Mouse (Mus musculus) heart, embryonic 16.5 days (tissue): Measurements from ENCODE around the gene Cnn3. TPM values are rescaled to one million over a fixed set of nuclear protein-coding genes. Genes with fewer than 3 reads are reported as not detected.

ENCODE experiments used
- ATAC-seq: fragments of 200-750 bp; cut with Nextera tagmentation; replicated peaks from 2 replicates; pipeline ENCODE4 v1.8.0; 2017; ENCODE audit warnings: moderate number of reproducible peaks; ENCODE audit not compliant: insufficient read depth, low FRiP score; ENCODE audit errors: extremely low read depth
- H3K27ac ChIP-seq: fragments of 300-500 bp; sonication (generic); 2 replicates; pipeline ENCODE4 v1.5.1; 2014; ENCODE audit warnings: mild to moderate bottlenecking, low read length, control low read depth, moderate library complexity
- H3K27me3 ChIP-seq: fragments of 300-500 bp; sonication (generic); 2 replicates; pipeline ENCODE4 v1.6.1; 2014; ENCODE audit warnings: low read length, mixed read lengths; ENCODE audit not compliant: control insufficient read depth, insufficient read depth
- H3K36me3 ChIP-seq: fragments of 300-500 bp; sonication (generic); 2 replicates; pipeline ENCODE4 v1.6.1; 2014; ENCODE audit not compliant: control insufficient read depth, insufficient read depth
- H3K4me1 ChIP-seq: fragments of 300-500 bp; sonication (generic); 2 replicates; pipeline ENCODE4 v1.6.1; 2014; ENCODE audit warnings: low read length, mixed read lengths; ENCODE audit not compliant: control insufficient read depth, insufficient read depth
- H3K4me2 ChIP-seq: fragments of 300-500 bp; sonication (generic); 2 replicates; pipeline ENCODE4 v1.6.1; 2014; ENCODE audit warnings: low read depth, mild to moderate bottlenecking, control low read depth, low read length
- H3K4me3 ChIP-seq: fragments of 300-500 bp; sonication (generic); 2 replicates; pipeline ENCODE4 v1.5.1; 2014; ENCODE audit warnings: mild to moderate bottlenecking, control low read depth, low read length
- H3K9ac ChIP-seq: fragments of 300-500 bp; sonication (generic); 2 replicates; pipeline ENCODE4 v1.6.1; 2014; ENCODE audit warnings: low read length, control low read depth
- H3K9me3 ChIP-seq: fragments of 300-500 bp; sonication (generic); replicated peaks from 2 replicates; pipeline ENCODE4 v1.6.1; 2016; ENCODE audit warnings: low read length; ENCODE audit not compliant: control insufficient read depth
- WGBS: fragments of 180-500 bp; shearing (Covaris S2); extraction: QIAGEN DNeasy Blood & Tissue Kit; methylation state at CpG from one replicate; pipeline ENCODE4 v1.1.7; 2014; 5-methylcytosine and 5-hydroxymethylcytosine counted together
- polyA plus RNA-seq: library from polyadenylated mRNA; unstranded; fragments of >200 nt; fragmentation: Nextera tagmentation; extraction: Ambion mirVana; gene quantifications from 2 replicates; pipeline ENCODE4 v1.2.1, GENCODE M21; 2015

Cnn3 gene
- polyA plus RNA-seq = 370 and 406 TPM in 2 replicates

DNA sequence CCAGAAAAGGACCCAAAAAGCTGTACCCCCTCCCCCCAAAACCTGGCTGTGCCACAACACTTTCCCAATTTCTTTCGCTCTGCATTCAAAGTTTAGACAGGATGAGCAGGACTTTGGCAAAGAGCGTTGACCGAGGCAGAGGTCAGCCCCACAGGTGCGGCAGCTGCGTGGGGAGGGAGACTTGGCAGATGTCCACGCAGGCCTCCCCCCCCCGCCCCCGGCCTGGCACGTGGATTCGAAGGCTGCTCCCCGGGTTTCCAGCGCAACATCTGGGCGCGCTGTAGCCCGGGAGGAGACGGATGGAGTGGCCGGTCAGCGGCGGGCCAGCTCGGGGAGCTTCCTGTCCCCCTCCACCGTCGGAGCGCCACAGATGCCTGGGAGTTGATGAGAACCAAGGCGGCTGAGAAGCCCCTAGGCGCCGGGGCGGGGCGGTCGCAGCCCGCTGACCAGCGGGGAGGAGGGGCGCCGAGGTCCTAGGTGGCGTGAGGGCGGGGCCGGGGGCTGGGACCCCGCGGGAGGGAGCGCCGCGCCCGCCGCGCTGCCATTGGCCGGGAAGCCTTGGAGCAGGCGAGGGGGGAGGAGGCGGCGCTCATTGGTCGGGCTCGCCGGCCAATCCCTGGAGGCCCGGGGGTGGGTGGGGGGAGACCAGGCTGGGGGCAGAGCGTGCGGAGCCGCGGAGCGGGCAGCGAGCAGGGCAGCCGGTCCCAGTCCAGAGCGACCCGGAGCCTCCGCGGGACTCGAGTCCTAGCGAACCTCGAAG lies at the start of gene Cnn3:
TSS of gene Cnn3 (plus strand) at position 637 of the 760 bp plus-strand sequence.
- WGBS = under 1% methylated on average over 64 of the region's 66 CpGs
- peak; percentile 90 for ATAC-seq
- peak within 1 kb of the TSS; percentile 60 for H3K4me3 ChIP-seq
- H3K9ac ChIP-seq = peak within 1 kb of the TSS; percentile 97
- peaks cover 30% of the 10 kb centered on the region for H3K4me1 ChIP-seq
- no peaks in the 10 kb centered on the region for H3K9me3 ChIP-seq
- no peaks in the 10 kb centered on the region for H3K36me3 ChIP-seq
- H3K27me3 ChIP-seq = no peaks in the 10 kb centered on the region
- peak within 1 kb of the TSS; percentile 76 for H3K4me2 ChIP-seq
- peak within 1 kb of the TSS; percentile 98 for H3K27ac ChIP-seq

DNA sequence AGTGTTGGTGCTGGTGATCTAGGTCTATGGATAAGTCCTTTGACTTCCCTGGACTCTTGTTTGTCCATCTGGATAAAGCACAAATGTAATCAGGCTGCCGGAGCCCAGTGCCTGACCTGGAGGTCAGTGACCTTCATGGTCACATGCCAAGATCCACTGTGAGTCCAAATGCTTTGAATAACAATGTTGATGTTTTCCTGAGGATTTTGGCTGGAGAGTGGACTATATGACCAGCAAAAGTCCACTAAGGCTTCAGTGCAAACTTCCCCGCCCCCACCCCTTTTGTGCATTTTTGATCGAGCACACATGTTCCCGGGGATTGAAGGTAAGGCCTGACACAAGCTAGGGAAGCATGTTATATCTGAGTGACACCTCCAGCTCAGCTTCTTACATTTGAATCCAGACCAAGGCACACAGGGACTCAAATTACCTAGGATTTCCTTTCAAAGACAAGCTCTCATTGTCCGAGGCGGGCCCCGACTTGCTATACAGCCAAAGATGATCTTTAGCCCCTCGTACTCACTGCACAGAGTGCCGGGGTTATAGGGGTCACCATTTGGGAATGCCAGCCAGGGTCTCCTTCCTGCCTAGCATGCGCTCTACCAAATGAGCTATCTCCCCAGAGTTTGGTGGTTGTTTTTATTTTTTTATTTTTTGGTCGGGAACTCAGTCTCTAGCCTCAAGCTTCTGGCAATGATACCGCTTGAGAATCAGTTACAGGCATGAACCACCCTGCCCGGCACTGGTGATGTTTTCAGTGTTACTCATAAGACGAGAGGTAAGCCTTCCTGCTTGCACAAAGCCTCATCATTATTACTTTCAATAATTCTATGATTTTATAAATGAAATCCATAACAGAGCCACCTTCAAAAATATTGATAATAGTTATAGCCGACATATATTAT lies 47.3 kb upstream of the Cnn3 start:
- Histone ChIP-seq H3K36me3 (no peaks in the 10 kb centered on the region), H3K4me1 (peaks cover 5% of the 10 kb centered on the region), H3K9me3 (no peaks in the 10 kb centered on the region), H3K27me3 (no peaks in the 10 kb centered on the region), H3K9ac (no peak overlapping the region), H3K4me2 (no peak overlapping the region), H3K27ac (no peak overlapping the region; the same call in 1 of the 2 replicates), H3K4me3 (no peak overlapping the region)
- 70% methylated on average over 15 of the region's 15 CpGs for WGBS
- ATAC-seq = no peak

DNA sequence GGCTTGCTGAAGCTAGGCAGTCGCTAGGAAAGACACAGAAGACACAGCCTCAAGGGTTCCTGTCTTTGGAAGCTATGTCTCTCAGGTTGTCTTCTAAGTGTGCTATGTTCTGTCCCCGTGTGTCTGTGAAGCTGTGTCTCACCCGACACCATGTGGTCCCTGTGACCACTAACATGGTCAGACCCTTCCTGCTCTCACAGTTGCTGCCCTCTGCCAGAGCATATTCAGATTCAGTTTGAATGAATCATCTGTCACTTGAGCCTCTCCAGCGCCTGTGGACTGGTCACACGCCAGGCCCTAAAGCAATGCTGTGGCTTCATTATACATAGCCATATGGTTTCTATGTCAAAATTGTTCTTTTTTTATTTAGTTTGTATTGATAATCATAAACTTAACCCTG lies 46.6 kb upstream of the Cnn3 start:
- WGBS = 67% methylated on average over 5 of the region's 5 CpGs
- Histone ChIP-seq H3K9ac (no peak overlapping the region), H3K4me3 (no peak overlapping the region), H3K36me3 (no peaks in the 10 kb centered on the region), H3K27me3 (no peaks in the 10 kb centered on the region), H3K4me1 (peaks cover 3% of the 10 kb centered on the region; the same call in 1 of the 2 replicates), H3K4me2 (no peak overlapping the region), H3K9me3 (no peaks in the 10 kb centered on the region), H3K27ac (no peak overlapping the region)
- ATAC-seq = no peak

DNA sequence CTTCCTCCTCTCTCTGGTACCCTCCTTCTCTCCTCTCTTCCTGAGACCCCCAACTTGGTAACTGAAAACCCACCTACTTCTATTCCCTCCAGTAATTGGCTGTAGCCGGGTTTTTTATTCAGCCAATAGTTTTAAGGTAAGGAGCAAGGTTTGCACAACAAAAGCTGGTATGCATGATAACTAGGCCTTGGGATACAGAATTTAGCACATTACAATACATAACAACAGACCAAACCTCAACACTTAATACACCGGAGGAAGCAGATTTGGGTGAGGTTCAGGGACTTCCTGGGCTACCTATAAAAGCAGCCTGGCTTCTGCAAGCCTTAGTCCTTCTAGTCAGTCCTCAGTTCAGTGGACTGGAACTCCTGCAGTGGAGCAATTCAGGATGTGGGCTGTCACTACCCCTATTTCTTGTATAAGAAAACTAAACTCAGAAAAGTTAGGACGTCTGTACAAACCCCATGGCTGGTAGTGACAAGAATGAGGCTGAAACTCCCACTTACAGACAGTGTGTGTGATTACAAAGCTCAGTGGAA lies 38.8 kb upstream of the Cnn3 start:
- Histone ChIP-seq H3K27me3 (no peaks in the 10 kb centered on the region), H3K4me3 (no peak overlapping the region), H3K4me2 (no peak overlapping the region), H3K4me1 (peaks cover 8% of the 10 kb centered on the region; the same call in 1 of the 2 replicates), H3K9ac (no peak overlapping the region), H3K27ac (no peak overlapping the region), H3K9me3 (no peaks in the 10 kb centered on the region), H3K36me3 (no peaks in the 10 kb centered on the region)
- no peak for ATAC-seq
- WGBS = 73% methylated on average over 3 of the region's 3 CpGs

DNA sequence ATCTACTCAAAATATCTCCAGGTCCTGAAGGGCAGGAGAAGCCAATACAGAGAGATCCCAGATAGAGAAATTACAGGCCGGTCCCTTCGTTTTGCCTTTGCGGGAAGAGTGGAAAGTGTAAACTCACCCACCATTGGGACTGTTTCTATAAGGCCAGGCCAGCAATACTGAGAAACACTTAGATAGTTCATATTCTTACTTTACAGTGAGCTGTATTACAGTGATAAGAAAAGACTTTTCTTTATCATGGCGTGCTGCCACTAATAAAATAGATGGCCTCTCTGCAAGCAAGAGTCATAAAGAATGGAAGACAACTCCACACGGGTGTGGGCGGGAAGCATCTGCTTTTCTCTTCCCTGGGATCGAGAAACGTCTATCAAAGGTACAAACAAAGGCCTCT lies 36.9 kb upstream of the Cnn3 start:
- Histone ChIP-seq H3K27ac (no peak overlapping the region), H3K9me3 (no peaks in the 10 kb centered on the region), H3K9ac (no peak overlapping the region), H3K4me3 (no peak overlapping the region), H3K4me1 (peaks cover 8% of the 10 kb centered on the region; the same call in 1 of the 2 replicates), H3K27me3 (no peaks in the 10 kb centered on the region), H3K36me3 (no peaks in the 10 kb centered on the region), H3K4me2 (no peak overlapping the region)
- WGBS = 75% methylated on average over 8 of the region's 8 CpGs
- no peak for ATAC-seq

DNA sequence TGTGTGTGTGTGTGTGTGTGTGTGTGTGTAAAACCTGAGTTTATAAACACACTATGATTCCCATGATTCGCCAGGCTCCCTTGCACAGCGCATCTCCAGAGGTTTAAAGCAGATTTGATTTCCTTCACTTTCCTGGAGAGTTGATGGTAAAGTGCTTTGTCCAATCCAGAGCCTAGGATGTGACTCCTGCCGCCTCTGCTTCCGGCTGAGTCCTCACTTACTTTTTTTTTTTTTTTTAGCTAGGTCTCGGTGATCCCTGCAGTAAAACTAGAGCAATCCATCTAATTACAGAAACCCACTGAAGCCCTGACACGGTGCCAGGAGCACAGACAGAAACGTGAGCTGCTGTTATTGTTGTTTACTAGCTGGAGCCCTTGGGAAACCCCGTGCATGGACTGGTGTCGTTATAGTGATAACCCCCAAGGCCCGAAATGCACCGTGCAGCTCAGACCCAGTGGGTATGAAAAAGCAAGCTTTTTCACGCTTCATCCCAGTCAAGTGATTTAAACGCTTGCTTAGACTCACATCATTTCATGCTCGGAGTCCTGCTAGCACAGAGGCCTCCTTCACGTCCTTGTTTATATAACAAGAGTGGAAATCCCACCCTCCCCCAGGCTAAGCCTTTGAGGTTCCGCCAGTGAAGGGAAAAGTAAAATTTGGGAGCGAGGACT lies 36.3 kb upstream of the Cnn3 start:
- no peaks in the 10 kb centered on the region for H3K27me3 ChIP-seq
- no peak overlapping the region for H3K9ac ChIP-seq
- peak overlapping the region; percentile 52 for H3K27ac ChIP-seq
- H3K4me1 ChIP-seq = peaks cover 8% of the 10 kb centered on the region; the same call in 1 of the 2 replicates
- 42% methylated on average over 17 of the region's 17 CpGs for WGBS
- peak; percentile 42; the same call in 1 of the 2 replicates for ATAC-seq
- H3K9me3 ChIP-seq = no peaks in the 10 kb centered on the region
- no peaks in the 10 kb centered on the region for H3K36me3 ChIP-seq
- H3K4me3 ChIP-seq = no peak overlapping the region
- H3K4me2 ChIP-seq = peak overlapping the region; percentile 44

DNA sequence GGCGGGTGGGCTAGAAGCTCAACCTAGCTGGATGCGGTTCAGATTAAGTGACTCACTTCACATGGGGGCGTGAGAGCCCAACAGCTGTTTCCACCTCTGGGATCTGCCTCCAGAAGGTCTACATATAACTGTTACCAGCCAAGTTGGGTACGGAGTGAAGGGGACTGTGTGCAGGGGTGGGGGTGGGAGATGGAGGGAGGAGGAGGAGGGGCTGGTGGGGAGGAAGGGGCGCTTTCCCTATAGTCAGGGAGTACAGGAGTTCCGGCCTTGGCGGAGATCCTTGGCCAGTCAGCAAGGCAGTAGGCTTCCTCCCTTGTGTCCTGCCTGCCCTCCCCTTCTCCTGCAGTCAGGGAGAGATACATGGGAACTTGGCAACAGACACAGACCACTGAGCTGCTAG lies 35.6 kb upstream of the Cnn3 start:
- peak overlapping the region; percentile 52 for H3K27ac ChIP-seq
- no peaks in the 10 kb centered on the region for H3K36me3 ChIP-seq
- H3K4me1 ChIP-seq = peaks cover 8% of the 10 kb centered on the region; the same call in 1 of the 2 replicates
- H3K4me2 ChIP-seq = peak overlapping the region; percentile 44
- H3K9ac ChIP-seq = no peak overlapping the region
- no peak overlapping the region for H3K4me3 ChIP-seq
- no peaks in the 10 kb centered on the region for H3K9me3 ChIP-seq
- peak; percentile 40 for ATAC-seq
- H3K27me3 ChIP-seq = no peaks in the 10 kb centered on the region
- WGBS = 46% methylated on average over 7 of the region's 7 CpGs

DNA sequence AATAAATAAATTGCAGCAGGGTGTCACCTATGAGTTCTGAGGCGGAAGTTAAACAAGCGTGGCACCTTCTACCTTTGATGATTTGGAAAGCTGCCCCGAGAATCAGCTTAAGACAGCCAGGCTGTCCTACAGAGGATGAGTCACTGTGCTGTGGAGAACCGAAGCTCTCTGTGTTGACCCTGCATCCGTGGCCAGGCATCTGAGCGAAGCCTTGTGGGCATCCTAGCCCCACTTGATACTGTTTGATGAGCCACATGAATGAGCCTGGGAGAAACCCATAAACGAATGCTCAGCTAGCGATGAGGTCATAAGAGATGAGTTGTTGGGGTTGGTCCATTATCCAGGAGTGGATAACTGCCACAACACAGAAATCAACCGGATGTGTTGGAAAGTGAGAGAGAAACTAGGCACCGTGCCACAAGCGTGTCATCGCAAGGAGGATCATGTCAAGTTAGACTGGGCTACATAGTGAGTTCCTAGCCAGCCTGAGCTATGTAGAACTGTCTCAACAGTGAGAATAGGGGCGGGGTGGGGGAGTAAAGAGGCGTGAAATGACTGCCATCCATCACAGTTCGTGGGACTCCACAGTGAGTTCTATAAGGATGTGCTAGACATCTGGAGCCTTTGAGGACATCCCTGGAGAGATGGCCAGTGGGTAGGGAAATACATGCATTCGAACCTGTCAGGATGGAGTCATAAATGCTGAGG lies 30.6 kb upstream of the Cnn3 start:
- peak; percentile 42; the same call in 1 of the 2 replicates for ATAC-seq
- H3K36me3 ChIP-seq = no peaks in the 10 kb centered on the region
- 64% methylated on average over 16 of the region's 16 CpGs for WGBS

More for the DNA sequence above, 30.6 kb upstream of the Cnn3 start:
- Histone ChIP-seq H3K9me3 (no peaks in the 10 kb centered on the region), H3K4me1 (no peaks in the 10 kb centered on the region), H3K9ac (no peak overlapping the region), H3K4me3 (no peak overlapping the region), H3K4me2 (no peak overlapping the region), H3K27ac (no peak overlapping the region), H3K27me3 (no peaks in the 10 kb centered on the region)
